Mouse (Mus musculus) ovary, adult 2 months (tissue): Measurements from ENCODE around the gene Disc1. TPM values are rescaled to one million over a fixed set of nuclear protein-coding genes. Genes with fewer than 3 reads are reported as not detected.

ENCODE experiments used
- polyA plus RNA-seq: library from polyadenylated mRNA; depleted of rRNA; stranded (reverse); fragments of >200 nt; gene quantifications from 2 replicates; pipeline ENCODE4 v1.2.3, GENCODE M21; 2012; rRNA removed

Disc1 gene
- polyA plus RNA-seq: 1.9 and 2.8 TPM in 2 replicates

DNA sequence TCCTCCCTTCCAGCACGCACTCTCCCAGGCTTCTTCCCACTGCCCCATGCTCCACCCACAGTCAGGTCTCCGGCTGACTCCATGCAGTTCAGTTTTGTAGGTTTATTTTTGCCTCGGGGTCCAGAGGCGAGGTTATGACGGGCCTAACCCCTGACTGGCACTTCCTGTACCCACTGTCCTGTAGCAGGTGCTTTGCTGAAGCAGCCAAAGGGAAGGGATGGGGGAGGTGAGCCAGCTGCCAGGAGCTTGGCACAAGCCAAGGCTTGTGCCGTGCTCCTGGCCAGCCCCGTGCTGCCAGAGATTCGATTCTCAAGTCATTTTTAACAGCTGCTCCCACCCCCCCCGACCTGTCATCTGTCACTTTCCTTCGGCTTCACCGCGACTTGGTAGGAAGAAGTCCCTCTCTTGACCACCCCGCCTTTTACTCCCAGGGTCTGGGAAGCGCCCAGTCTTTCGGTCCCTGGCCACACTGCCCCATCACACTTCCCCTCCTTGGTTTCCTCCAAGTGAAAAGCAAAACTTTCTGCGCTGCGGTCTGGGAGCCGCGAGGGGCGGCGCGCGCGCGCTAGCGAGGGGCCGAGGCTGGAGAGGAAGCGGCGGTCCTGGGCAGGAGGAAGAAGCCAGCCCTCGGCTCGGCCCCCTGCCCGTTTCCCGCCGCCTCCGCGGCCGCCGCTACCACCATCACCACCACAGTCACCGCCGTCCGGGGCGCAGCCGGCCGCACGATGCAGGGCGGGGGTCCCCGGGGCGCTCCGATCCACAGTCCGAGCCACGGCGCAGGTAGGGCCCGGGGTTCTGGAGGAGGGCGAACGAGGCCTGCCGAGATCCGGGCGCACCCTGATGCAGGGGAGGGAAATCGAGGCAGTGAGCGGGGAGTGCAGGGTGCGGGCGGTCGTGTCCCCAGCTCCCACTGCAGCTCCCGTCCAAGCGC is at the start of gene Disc1:
Gene Disc1 (plus strand): TSS at position 691 of the 931 bp plus-strand sequence.

DNA sequence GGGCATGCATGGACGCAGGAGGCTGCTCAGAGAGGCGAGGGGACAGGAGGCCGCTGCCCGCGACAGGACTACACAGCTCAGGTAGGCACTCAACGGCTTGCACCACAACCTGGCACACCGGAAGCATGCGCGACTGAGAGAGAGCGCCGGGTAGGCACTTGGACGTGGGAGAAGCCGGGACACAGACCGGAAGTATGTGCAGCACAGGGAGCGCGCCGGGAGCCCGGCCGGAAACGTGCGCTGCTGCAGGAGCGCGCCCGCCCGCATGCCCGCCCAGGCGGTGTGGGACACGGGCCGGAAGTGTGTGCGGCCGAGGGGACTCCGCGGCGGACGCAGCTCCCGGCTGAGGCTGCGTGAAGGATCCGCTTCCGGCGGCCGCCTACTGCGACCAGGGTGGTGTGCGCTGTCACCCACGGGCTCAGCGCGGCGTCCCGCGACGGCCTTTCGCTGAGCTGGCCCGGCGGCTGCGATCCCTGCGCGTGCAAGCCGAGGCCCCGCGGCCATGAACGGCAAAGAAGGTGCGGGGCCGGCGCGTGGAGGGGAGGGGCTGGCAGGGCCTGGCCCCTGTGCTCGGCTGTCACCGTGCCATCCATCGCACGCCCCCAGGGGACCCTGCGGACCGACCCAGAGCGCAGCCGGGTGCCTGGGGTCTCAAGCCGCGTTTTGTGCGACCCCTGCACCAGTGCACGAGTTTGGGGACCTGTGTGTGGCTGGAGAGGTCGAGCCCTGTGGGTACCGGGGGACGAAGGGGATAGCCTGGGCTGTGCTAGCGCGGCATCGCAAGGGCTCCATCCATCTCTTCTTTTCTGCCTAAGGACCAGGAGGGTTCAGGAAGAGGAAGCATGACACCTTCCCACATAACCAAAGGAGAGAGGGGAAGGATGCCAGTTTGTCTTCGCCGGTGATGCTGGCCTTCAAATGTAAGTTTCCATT is 41.0 kb upstream of the Disc1 start, which contains the start of gene Tsnax:
Gene Tsnax (plus strand): TSS at position 303 of the 933 bp plus-strand sequence.

Other genes starting within 250 kb of the Disc1 start
- 46.1 and 47.2 TPM in 2 replicates for gene Gnpat, start 191.2 kb upstream of the Disc1 start, polyA plus RNA-seq
- gene 2810004N23Rik, start 191.1 kb upstream of the Disc1 start, polyA plus RNA-seq: 16.1 and 18.5 TPM in 2 replicates
- gene Exoc8, start 156.5 kb upstream of the Disc1 start, polyA plus RNA-seq: 19.1 and 21.5 TPM in 2 replicates
- 15.8 and 20.7 TPM in 2 replicates for gene Sprtn, start 156.3 kb upstream of the Disc1 start, polyA plus RNA-seq
- 40.2 and 57.6 TPM in 2 replicates for gene Egln1, start 104.9 kb upstream of the Disc1 start, polyA plus RNA-seq
- 40.4 and 42.8 TPM in 2 replicates for gene Tsnax, start 41.2 kb upstream of the Disc1 start, polyA plus RNA-seq